Mouse (Mus musculus) CH12.LX (cell line): ENCODE data around the gene Amt. TPM values are rescaled to one million over a fixed set of nuclear protein-coding genes. Genes with fewer than 3 reads are reported as not detected.
A peak's percentile ranks its signal among the peaks of the same experiment; 100 is the strongest.

ENCODE experiments used
- DNase-seq: peaks from one replicate; pipeline ENCODE4 v3.0.0-alpha.2; 2013; ENCODE audit errors: extremely low read depth
- H3K27ac ChIP-seq: 2 replicates; pipeline ENCODE4 v1.5.1; 2012; ENCODE audit warnings: low read depth, mild to moderate bottlenecking, control low read depth, moderate library complexity; ENCODE audit not compliant: insufficient read depth
- H3K27me3 ChIP-seq: replicated peaks from 2 replicates; pipeline ENCODE3; 2012; ENCODE audit warnings: inconsistent platforms
- H3K36me3 ChIP-seq, 2 experiments: replicated peaks in 1 of 2; 2 replicates each; pipeline versions ENCODE3 to v1.6.1; 2012; ENCODE audit warnings: inconsistent platforms in 1 of 2, low read length in 1 of 2, mild to moderate bottlenecking in 1 of 2, mixed read lengths in 1 of 2, moderate library complexity in 1 of 2; ENCODE audit not compliant: control insufficient read depth in 1 of 2, insufficient read depth in 1 of 2
- H3K4me1 ChIP-seq, 2 experiments: 2 replicates each; pipeline ENCODE4 v1.6.1; 2012; ENCODE audit warnings: inconsistent platforms in 1 of 2, moderate library complexity in 1 of 2; ENCODE audit not compliant: insufficient read depth in 2 of 2, control insufficient read depth in 1 of 2
- H3K4me2 ChIP-seq: 2 replicates; pipeline ENCODE4 v1.6.1; 2012; ENCODE audit warnings: low read depth, mild to moderate bottlenecking, control low read depth; ENCODE audit not compliant: poor library complexity, insufficient read depth, severe bottlenecking
- H3K4me3 ChIP-seq, 3 experiments: fragments of 150-350 bp in 1 of 3; sonication (generic) in 1 of 3; replicated peaks in 1 of 3; 2 replicates each; pipeline versions ENCODE3 to v1.5.1; 2011 to 2012; ENCODE audit warnings: low read depth in 2 of 3, low read length in 2 of 3, mild to moderate bottlenecking in 2 of 3, moderate library complexity in 2 of 3, control low read depth in 1 of 3, improper control_type of control experiment in 1 of 3, inconsistent platforms in 1 of 3, mixed read lengths in 1 of 3; ENCODE audit not compliant: poor library complexity in 1 of 3
- H3K79me2 ChIP-seq: replicated peaks from 2 replicates; pipeline ENCODE4 v1.6.1; 2012; ENCODE audit warnings: mild to moderate bottlenecking, moderate library complexity; ENCODE audit not compliant: control insufficient read depth, poor library complexity, insufficient read depth, severe bottlenecking; ENCODE audit errors: extremely low read depth
- H3K9ac ChIP-seq: 2 replicates; pipeline ENCODE4 v1.6.1; 2012; ENCODE audit warnings: low read depth, mild to moderate bottlenecking, control low read depth, moderate library complexity; ENCODE audit not compliant: insufficient read depth
- H3K9me3 ChIP-seq: replicated peaks from 2 replicates; pipeline ENCODE3; 2012; ENCODE audit warnings: low read length, inconsistent platforms, mixed read lengths
- CHD1 ChIP-seq: IDR thresholded peaks from 2 replicates; pipeline ENCODE4 v1.6.1; 2012; ENCODE audit warnings: low read depth, low read length, improper control_type of control experiment, inconsistent platforms
- CHD2 ChIP-seq: IDR thresholded peaks from 2 replicates; pipeline ENCODE4 v1.6.1; 2011; ENCODE audit warnings: low read length, improper control_type of control experiment
- CTCF ChIP-seq, 2 experiments: IDR thresholded peaks in 1 of 2; conservative IDR thresholded peaks in 1 of 2; 2 replicates each; pipeline ENCODE4 v1.5.1; 2011 to 2012; ENCODE audit warnings: low read depth in 2 of 2, low read length in 2 of 2, improper control_type of control experiment in 1 of 2, inconsistent platforms in 1 of 2, mild to moderate bottlenecking in 1 of 2, moderate library complexity in 1 of 2
- E2F4 ChIP-seq: IDR thresholded peaks from 2 replicates; pipeline ENCODE4 v1.6.1; 2011; ENCODE audit warnings: low read depth, low read length, improper control_type of control experiment; ENCODE audit not compliant: insufficient replicate concordance
- ELF1 ChIP-seq: IDR thresholded peaks from 2 replicates; pipeline ENCODE4 v1.6.1; 2014; ENCODE audit warnings: low read depth, mild to moderate bottlenecking, inconsistent platforms, low read length, improper control_type of control experiment
- ETS1 ChIP-seq: conservative IDR thresholded peaks from 2 replicates; pipeline ENCODE4 v1.6.1; 2012; ENCODE audit warnings: low read depth, mild to moderate bottlenecking, inconsistent platforms, low read length, improper control_type of control experiment, moderate library complexity
- HCFC1 ChIP-seq: IDR thresholded peaks from 2 replicates; pipeline ENCODE4 v1.6.1; 2012; ENCODE audit warnings: low read depth, mild to moderate bottlenecking, inconsistent platforms, low read length, improper control_type of control experiment
- IRF4 ChIP-seq: IDR thresholded peaks from 2 replicates; pipeline ENCODE4 v1.6.1; 2014; ENCODE audit warnings: low read depth, mild to moderate bottlenecking, inconsistent platforms, low read length, improper control_type of control experiment
- JUN ChIP-seq: IDR thresholded peaks from 2 replicates; pipeline ENCODE4 v1.6.1; 2011; ENCODE audit warnings: low read depth, mild to moderate bottlenecking, low read length, improper control_type of control experiment, moderate library complexity; ENCODE audit not compliant: insufficient read depth
- JUND ChIP-seq: conservative IDR thresholded peaks from 2 replicates; pipeline ENCODE4 v1.6.1; 2011; ENCODE audit warnings: low read depth, low read length, improper control_type of control experiment
- MAFK ChIP-seq: IDR thresholded peaks from 2 replicates; pipeline ENCODE4 v1.6.1; 2011; ENCODE audit warnings: low read length, improper control_type of control experiment; ENCODE audit not compliant: insufficient replicate concordance
- MAX ChIP-seq: IDR thresholded peaks from 2 replicates; pipeline ENCODE4 v1.6.1; 2011; ENCODE audit warnings: low read length, improper control_type of control experiment
- MAZ ChIP-seq: IDR thresholded peaks from 2 replicates; pipeline ENCODE4 v1.6.1; 2012; ENCODE audit warnings: low read depth, mild to moderate bottlenecking, inconsistent platforms, low read length, improper control_type of control experiment, moderate library complexity
- MEF2A ChIP-seq: IDR thresholded peaks from 2 replicates; pipeline ENCODE4 v1.6.1; 2014; ENCODE audit warnings: low read depth, mild to moderate bottlenecking, inconsistent platforms, low read length, improper control_type of control experiment, borderline replicate concordance
- MXI1 ChIP-seq: IDR thresholded peaks from 2 replicates; pipeline ENCODE4 v1.6.1; 2011; ENCODE audit warnings: mild to moderate bottlenecking, low read depth, low read length, improper control_type of control experiment
- MYC ChIP-seq: IDR thresholded peaks from 2 replicates; pipeline ENCODE4 v1.6.1; 2011; ENCODE audit warnings: low read depth, mild to moderate bottlenecking, improper control_type of control experiment, low read length
- NELFE ChIP-seq: IDR thresholded peaks from 2 replicates; pipeline ENCODE4 v1.6.1; 2011; ENCODE audit warnings: low read depth, low read length, improper control_type of control experiment
- NRF1 ChIP-seq: IDR thresholded peaks from 2 replicates; pipeline ENCODE4 v1.6.1; 2014; ENCODE audit warnings: low read depth, mild to moderate bottlenecking, inconsistent platforms, low read length, improper control_type of control experiment, moderate library complexity
- PAX5 ChIP-seq: IDR thresholded peaks from 2 replicates; pipeline ENCODE4 v1.6.1; 2012; ENCODE audit warnings: low read length, inconsistent platforms, mixed read lengths
- POLR2A ChIP-seq: IDR thresholded peaks from 2 replicates; pipeline ENCODE4 v1.6.1; 2011; ENCODE audit warnings: low read depth, mild to moderate bottlenecking, improper control_type of control experiment, low read length
- RCOR1 ChIP-seq: conservative IDR thresholded peaks from 2 replicates; pipeline ENCODE4 v1.6.1; 2012; ENCODE audit warnings: low read depth, mild to moderate bottlenecking, inconsistent platforms, low read length, improper control_type of control experiment
- SIN3A ChIP-seq: IDR thresholded peaks from 2 replicates; pipeline ENCODE4 v1.6.1; 2012; ENCODE audit warnings: low read length, improper control_type of control experiment, inconsistent platforms
- TBP ChIP-seq: conservative IDR thresholded peaks from 2 replicates; pipeline ENCODE4 v1.6.1; 2011; ENCODE audit warnings: low read depth, low read length, improper control_type of control experiment
- USF1 ChIP-seq: IDR thresholded peaks from 2 replicates; pipeline ENCODE4 v1.6.1; 2014; ENCODE audit warnings: low read depth, mild to moderate bottlenecking, inconsistent platforms, low read length, improper control_type of control experiment
- dilution Hi-C: fragments of 300-500 bp; cut with MboI; formaldehyde crosslinking; loops from 2 replicates; pipeline ENCODE4 v1.14.3; 2020; ENCODE audit warnings: low sequenced_read_pairs; ENCODE audit not compliant: extremely low pct_unique_long_range_greater_than_20kb, extremely low pct_ligation_motif_present
- in situ Hi-C: fragments of 300-500 bp; cut with MboI; formaldehyde crosslinking; loops from 3 replicates; pipeline ENCODE4 v1.14.3; 2019; ENCODE audit warnings: low sequenced_read_pairs, low pct_ligation_motif_present, low pct_unique_long_range_greater_than_20kb, mixed read lengths
- polyA plus RNA-seq: library from polyadenylated mRNA; unstranded; fragments of >175 nt; gene quantifications from 2 replicates; pipeline ENCODE4 v1.2.1, GENCODE M21; 2012; ENCODE audit warnings: low read depth; ENCODE audit not compliant: insufficient read length
- total RNA-seq, 2 experiments: library from RNA; depleted of rRNA; stranded (reverse); fragments of 300-350 nt in 1 of 2; fragments of >200 nt in 1 of 2; gene quantifications; 2 replicates each; pipeline ENCODE4 v1.2.3; 2012 to 2014

The Amt gene
- total and polyA plus RNA-seq, 3 experiments = 1.1 to 2.7 (median 1.5) TPM

GRCm38 (mm10) chr9:108263690-108264190 is 32.9 kb upstream of the Amt start, which contains the start of gene Dag1:
Gene Dag1, minus strand, starts transcription at chr9:108263958.
- Histone ChIP-seq H3K4me2 (peak within 1 kb of the TSS; percentile 60), H3K9me3 (no peaks in the 10 kb centered on the region), H3K27me3 (peaks cover 2% of the 10 kb centered on the region), H3K27ac (no peak within 1 kb of the TSS), H3K4me1 (peaks cover 4 to 27% of the 10 kb centered on the region in 2 experiments), H3K4me3 (peak within 1 kb of the TSS; percentile 65 to 83 (median 75)), H3K36me3 (no peaks in the 10 kb centered on the region), H3K9ac (peak within 1 kb of the TSS; percentile 62), H3K79me2 (no peaks in the 10 kb centered on the region)
- in situ Hi-C loops (no loop called here), dilution Hi-C loops (no loop called here)
- peak; percentile 88 for DNase-seq
- TF ChIP-seq NRF1 (peak; percentile 78), IRF4 (0 out of 2 replicates have a peak, but pooled peaks have one; percentile 4), MAZ (no peak), POLR2A (peak; percentile 69), NELFE (0 out of 2 replicates have a peak, but pooled peaks have one; percentile 49), PAX5 (no peak), SIN3A (peak; percentile 36; the same call in 1 of the 2 replicates), CHD2 (peak; percentile 77), USF1 (no peak), MAX (peak; percentile 7; the same call in 1 of the 2 replicates), E2F4 (no peak), CHD1 (no peak), ELF1 (no peak), MXI1 (peak; percentile 60; the same call in 1 of the 2 replicates)

- Histone ChIP-seq H3K27me3 (peaks cover 5% of the 10 kb centered on the region), H3K4me1 (peaks cover 4 to 27% of the 10 kb centered on the region in 2 experiments), H3K9me3 (no peaks in the 10 kb centered on the region), H3K36me3 (no peaks in the 10 kb centered on the region), H3K79me2 (no peaks in the 10 kb centered on the region), H3K9ac (peak overlapping the region; percentile 62), H3K4me3 (peak overlapping the region; percentile 65 to 83 (median 75)), H3K4me2 (peak overlapping the region; percentile 60), H3K27ac (no peak overlapping the region)
- TF ChIP-seq JUND (no peak), E2F4 (no peak), MAZ (no peak), SIN3A (no peak), NELFE (no peak), JUN (no peak), MEF2A (no peak), CTCF (conservative IDR thresholded peaks at IDR 0.05 in 1 of 2, IDR thresholded peaks at IDR 0.05 in 1 of 2; ENCODE audit: low read depth in 2 of 2, low read length in 2 of 2) (no peak), RCOR1 (no peak), MYC (no peak), MAFK (no peak), IRF4 (no peak; the same call in 1 of the 2 replicates), TBP (no peak), MXI1 (no peak), HCFC1 (no peak), ETS1 (no peak), CHD1 (no peak), NRF1 (no peak)
- DNase-seq = no peak
- in situ Hi-C loops = no loop called here
- dilution Hi-C loops = no loop called here
These were observed 32.3 kb upstream of the Amt start for GRCm38 (mm10) chr9:108264191-108264921.
